Mouse (Mus musculus) cerebellum, postnatal 14 days (tissue): Measurements from ENCODE around the gene Inf2.
A peak's percentile ranks its signal among the peaks of the same experiment; 100 is the strongest.

ENCODE experiments used
- DNase-seq, 2 experiments: peaks; one replicate each; pipeline ENCODE4 v3.0.0; 2021; ENCODE audit warnings: mixed read lengths in 2 of 2

Gene Inf2

DNA sequence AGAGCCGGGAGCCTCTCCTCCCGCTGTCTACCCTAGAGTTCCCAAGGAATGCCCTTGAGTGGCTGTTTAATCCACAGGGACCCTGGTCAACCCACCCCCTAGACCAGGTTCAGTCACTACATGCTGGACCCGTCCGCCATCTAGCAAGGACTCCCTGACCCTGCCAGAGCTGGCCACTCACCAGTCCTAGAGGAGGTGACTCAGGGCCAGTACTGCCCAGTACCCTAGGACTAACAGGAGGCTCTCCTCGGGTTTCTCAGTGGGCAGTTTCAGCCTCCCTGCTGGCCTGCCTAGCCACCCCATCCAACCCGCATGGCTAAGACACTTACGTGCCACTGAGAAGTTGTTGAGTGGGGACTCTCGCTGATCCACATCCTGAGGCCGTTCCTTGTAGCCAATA lies 73.3 kb downstream of the Inf2 start:
- no peak for DNase-seq

GRCm38 (mm10) chr12:112663303-112663702 lies 74.7 kb downstream of the Inf2 start:
- peak in 1 of 2 experiments; percentile 46 for DNase-seq

GRCm38 (mm10) chr12:112663716-112664115 lies 75.1 kb downstream of the Inf2 start:
- no peak for DNase-seq

DNA sequence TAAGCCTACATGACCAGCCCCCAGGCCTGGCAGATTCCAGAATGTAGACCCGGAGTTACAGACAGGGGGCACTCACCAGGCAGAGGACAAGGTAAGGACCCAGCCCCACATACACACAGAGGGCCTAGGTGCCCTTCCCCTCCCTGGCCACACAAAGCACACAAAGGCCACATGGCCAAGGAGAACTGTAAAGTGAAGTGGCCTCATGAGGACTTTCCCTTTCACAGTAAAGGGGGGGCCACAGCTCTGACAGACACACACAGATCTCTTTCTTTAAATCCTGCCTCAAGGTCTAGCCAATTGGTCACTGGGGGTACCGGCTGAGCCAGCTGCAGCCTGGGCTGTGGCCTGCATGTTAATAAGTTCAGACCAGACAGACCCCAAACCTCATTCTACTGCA lies 75.5 kb downstream of the Inf2 start:
- DNase-seq: no peak

DNA sequence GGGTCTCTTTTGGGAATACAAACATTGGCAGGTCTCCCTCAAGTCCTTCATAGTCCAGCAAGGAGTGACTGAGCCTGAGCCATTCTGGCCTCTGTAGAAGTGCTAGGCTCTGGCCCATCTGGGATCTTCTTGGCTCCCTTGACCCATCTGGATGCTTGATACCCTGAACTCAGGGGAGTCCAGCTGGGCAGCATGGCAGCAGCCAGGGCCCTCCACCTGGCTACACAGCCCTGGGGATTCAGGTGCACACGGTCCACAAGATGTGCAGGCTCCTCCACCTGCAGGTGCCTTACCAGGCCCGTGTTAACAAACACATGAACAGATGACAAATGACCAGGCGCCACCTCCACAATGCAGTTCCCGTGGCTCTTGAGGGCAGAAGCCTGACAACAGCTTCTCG lies 76.1 kb downstream of the Inf2 start:
- no peak for DNase-seq
